Mouse (Mus musculus) intestine, embryonic 16.5 days (tissue): Measurements from ENCODE around the gene Gm20896. TPM values are rescaled to one million over a fixed set of nuclear protein-coding genes. Genes with fewer than 3 reads are reported as not detected.
"Not testable (repeated sequence)": the region's sequence is repeated elsewhere in the genome, so short reads cannot be mapped to it uniquely, and the experiment has no call there.

Experiments
- ATAC-seq: fragments of 200-750 bp; cut with Nextera tagmentation; 2 replicates; pipeline ENCODE4 v1.8.0; 2017; ENCODE audit warnings: moderate TSS enrichment, moderate library complexity
- H3K27ac ChIP-seq: fragments of 300-500 bp; sonication (generic); 2 replicates; pipeline ENCODE4 v1.5.1; 2014; ENCODE audit warnings: mild to moderate bottlenecking, low read length
- H3K27me3 ChIP-seq: fragments of 300-500 bp; sonication (generic); replicated peaks from 2 replicates; pipeline ENCODE4 v1.6.1; 2014; ENCODE audit warnings: low read length, control low read depth, mixed read lengths; ENCODE audit not compliant: control insufficient read depth, insufficient read depth
- H3K36me3 ChIP-seq: fragments of 300-500 bp; sonication (generic); 2 replicates; pipeline ENCODE4 v1.6.1; 2014; ENCODE audit warnings: low read length, control low read depth; ENCODE audit not compliant: control insufficient read depth, insufficient read depth
- H3K4me1 ChIP-seq: fragments of 300-500 bp; sonication (generic); 2 replicates; pipeline ENCODE4 v1.6.1; 2014; ENCODE audit warnings: low read length, control low read depth, mixed read lengths; ENCODE audit not compliant: control insufficient read depth, insufficient read depth
- H3K4me2 ChIP-seq: fragments of 300-500 bp; sonication (generic); 2 replicates; pipeline ENCODE4 v1.6.1; 2014; ENCODE audit warnings: low read depth, low read length, control low read depth
- H3K4me3 ChIP-seq: fragments of 300-500 bp; sonication (generic); 2 replicates; pipeline ENCODE4 v1.5.1; 2014; ENCODE audit warnings: mild to moderate bottlenecking, low read length
- H3K9ac ChIP-seq: fragments of 300-500 bp; sonication (generic); 2 replicates; pipeline ENCODE4 v1.6.1; 2014; ENCODE audit warnings: low read depth, low read length
- H3K9me3 ChIP-seq: fragments of 300-500 bp; sonication (generic); 2 replicates; pipeline ENCODE4 v1.6.1; 2016; ENCODE audit warnings: low read length, control low read depth; ENCODE audit not compliant: control insufficient read depth
- WGBS: fragments of 180-500 bp; shearing (Covaris S2); extraction: QIAGEN DNeasy Blood & Tissue Kit; methylation state at CpG from one replicate; pipeline ENCODE4 v1.1.7; 2014; 5-methylcytosine and 5-hydroxymethylcytosine counted together
- polyA plus RNA-seq: library from polyadenylated mRNA; unstranded; fragments of >200 nt; fragmentation: Nextera tagmentation; extraction: Ambion mirVana; gene quantifications from 2 replicates; pipeline ENCODE4 v1.2.1, GENCODE M21; 2015

Gene Gm20896
- not detected in 2 replicates for polyA plus RNA-seq

- not testable (repeated sequence) for H3K4me3 ChIP-seq, H3K9ac ChIP-seq, H3K9me3 ChIP-seq, H3K4me2 ChIP-seq, H3K27ac ChIP-seq, ATAC-seq, H3K27me3 ChIP-seq, H3K4me1 ChIP-seq, H3K36me3 ChIP-seq
- 70% methylated on average over 1 of the region's 6 CpGs for WGBS
Measured at GRCm38 (mm10) chrY:35921426-35921825, at the start of gene Gm20896. Gene Gm20896, minus strand, starts transcription at chrY:35921526.
